Mouse (Mus musculus): ENCODE data around the gene Ankrd12.

GRCm38 (mm10) chr17:65950183-65950582, 126.7 kb downstream of the Ankrd12 start:
- no peak for TF ChIP-seq TAL1 (IDR thresholded peaks at IDR 0.05; ENCODE audit: low read length)
- TF ChIP-seq USF1 (IDR thresholded peaks at IDR 0.05; ENCODE audit: low read depth, low read length), result no peak
- no peak for TF ChIP-seq CTCF (IDR thresholded peaks at IDR 0.05 in 2 of 3, conservative IDR thresholded peaks at IDR 0.05 in 1 of 3; ENCODE audit: control insufficient read depth in 1 of 3, insufficient read depth in 1 of 3, low read depth in 2 of 3, low read length in 3 of 3, poor library complexity in 1 of 3, severe bottlenecking in 1 of 3)
- no peak for TF ChIP-seq NRF1 (IDR thresholded peaks at IDR 0.05; ENCODE audit: insufficient read depth, low read depth, low read length, poor library complexity, severe bottlenecking)
- no peak for TF ChIP-seq KAT2A (conservative IDR thresholded peaks at IDR 0.05; ENCODE audit: low read depth, low read length)
- TF ChIP-seq POLR2A (IDR thresholded peaks at IDR 0.05; ENCODE audit: control insufficient read depth in 1 of 2, insufficient read depth in 1 of 2, low read depth in 1 of 2, low read length in 2 of 2, poor library complexity in 1 of 2), result no peak
- no peak for TF ChIP-seq UBTF (IDR thresholded peaks at IDR 0.05; ENCODE audit: borderline replicate concordance, insufficient read depth, low read depth, low read length)
- no peak for TF ChIP-seq EP300 (IDR thresholded peaks at IDR 0.05; ENCODE audit: low read depth in 1 of 2, low read length in 2 of 2)
- TF ChIP-seq ZKSCAN1 (IDR thresholded peaks at IDR 0.05; ENCODE audit: low read depth, low read length), result no peak
- TF ChIP-seq USF2 (IDR thresholded peaks at IDR 0.05; ENCODE audit: borderline replicate concordance in 1 of 2, insufficient read depth in 1 of 2, low read depth in 1 of 2, low read length in 2 of 2), result no peak
